Mouse (Mus musculus): ENCODE results near the gene Sptbn2. TPM values are rescaled to one million over a fixed set of nuclear protein-coding genes. Genes with fewer than 3 reads are reported as not detected.

Gene Sptbn2
- polyA plus RNA-seq, 2 experiments from 2014 or later = 0.13 to 0.18 TPM

- ATAC-seq = no peak
Observed at GRCm38 (mm10) chr19:4786313-4786712, 75.3 kb downstream of the Sptbn2 start.

DNA sequence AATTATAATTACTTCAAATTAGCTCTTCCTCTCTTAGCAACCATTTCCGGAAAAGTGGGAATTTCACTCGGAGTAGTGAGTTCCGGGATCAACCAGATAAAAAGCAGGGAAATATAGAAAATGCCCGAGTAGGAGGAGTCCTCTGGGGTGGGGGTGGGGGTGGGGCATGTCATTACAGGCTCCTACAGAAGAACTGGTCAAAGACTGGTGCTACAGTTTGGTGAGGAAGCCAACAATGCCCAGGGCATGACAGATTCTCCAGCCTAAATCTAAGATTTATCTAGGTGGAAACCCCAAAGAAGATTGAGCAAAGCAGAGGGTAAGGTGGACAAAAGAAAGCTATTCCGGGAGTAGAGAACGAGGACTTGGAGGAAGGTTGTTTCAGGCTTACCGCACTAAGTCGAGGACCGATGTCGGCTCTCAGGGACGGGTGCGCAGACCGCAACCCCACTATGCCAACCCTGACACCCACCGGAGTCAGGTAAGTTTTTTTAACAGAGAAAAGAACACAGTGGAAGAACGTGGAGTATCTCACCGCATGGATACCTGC, 82.4 kb downstream of the Sptbn2 start:
- no peak for ATAC-seq

DNA sequence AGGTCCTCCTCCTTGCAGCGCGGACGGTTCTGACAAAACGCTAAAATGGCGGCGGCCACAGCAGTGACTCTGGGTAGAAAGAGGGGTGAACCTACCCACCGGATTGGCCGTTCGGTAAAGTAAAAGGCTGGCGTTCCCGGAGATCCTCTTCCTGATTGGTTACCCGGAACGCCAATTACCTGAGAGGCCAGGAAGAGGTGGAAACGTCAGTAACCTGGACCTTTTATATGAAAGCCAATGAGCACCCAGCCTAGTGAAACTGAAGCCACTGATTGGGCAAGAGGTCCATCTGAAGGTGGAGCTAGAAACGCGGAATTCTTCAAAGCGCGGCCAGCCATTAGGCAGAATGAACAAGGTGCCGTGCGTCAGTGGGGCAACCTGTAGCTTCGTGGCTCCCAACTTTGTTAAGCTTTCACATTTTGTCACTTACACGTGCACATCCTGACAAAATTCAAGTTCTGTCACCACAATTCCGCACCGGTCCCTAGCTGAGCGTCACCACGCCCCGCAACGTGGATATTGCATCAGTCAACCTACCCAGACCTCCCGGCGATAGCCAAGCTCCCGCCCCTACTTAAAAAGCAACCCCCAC, 83.0 kb downstream of the Sptbn2 start, which contains the start of gene Rbm4:
Gene Rbm4 (minus strand): TSS at position 71 of the 592 bp plus-strand sequence.
- peak; percentile 98 for ATAC-seq

DNA sequence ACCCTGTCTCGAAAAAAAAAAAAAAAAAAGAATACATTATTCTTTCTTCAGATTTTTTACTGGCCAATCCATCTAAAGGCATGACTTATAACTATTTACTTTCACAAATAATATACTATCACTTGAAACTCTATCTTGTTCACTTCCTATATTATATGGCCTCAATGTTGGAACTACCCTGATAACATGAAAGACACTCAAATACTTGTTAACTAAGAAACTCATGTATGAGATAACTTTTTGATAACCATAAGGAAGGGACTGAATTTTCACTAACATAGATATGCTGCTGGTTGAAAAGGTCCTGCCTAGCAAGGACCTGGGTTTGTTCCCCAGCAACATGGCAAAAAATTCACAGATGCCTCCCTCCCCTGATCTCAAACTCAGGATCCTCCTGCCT, 85.0 kb downstream of the Sptbn2 start:
- ATAC-seq = no peak

DNA sequence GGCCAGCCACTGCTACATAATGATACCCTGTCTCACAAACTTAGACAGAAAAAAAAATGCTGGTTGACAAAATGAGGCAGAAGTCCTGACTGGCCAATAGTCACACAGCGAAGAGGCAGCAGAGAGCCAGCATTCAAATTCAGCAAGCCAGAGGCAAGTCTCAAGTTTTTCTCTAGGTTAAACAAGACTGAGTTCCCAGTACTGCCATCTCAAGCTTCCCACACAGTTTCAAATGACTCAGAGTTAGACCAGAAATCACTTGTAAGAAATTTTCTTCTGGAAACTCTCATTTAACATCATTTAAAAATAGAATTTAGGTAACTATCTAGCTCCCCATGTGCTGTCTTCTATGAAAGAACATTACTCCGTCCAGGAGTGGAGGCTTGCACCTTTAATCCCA, 86.9 kb downstream of the Sptbn2 start:
- no peak for ATAC-seq

DNA sequence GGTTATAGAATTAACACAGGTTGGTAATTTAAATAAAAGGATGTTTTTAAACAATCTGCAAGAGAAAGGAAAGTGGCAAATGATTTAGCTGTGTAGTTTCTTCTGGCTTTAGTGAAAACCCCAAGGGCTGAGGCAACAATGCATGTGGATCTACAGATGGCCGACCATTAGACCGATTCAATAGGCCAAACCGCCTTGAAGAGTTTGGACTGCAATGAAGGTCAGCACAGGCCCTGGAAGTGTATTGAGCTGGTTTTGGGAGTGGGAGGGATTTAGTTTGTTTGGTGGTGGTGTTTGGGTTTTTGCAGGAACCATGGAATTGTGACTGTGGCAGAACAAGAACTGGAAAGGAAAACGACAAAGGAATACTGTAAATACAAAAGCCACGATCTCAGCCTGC, 88.1 kb downstream of the Sptbn2 start:
- no peak for ATAC-seq

Other genes starting within 250 kb of the Sptbn2 start
- not detected for gene Syt12, start 233.7 kb upstream of the Sptbn2 start, polyA plus RNA-seq (2017; shearing (Covaris generic))
- gene 2010003K11Rik, start 212.6 kb upstream of the Sptbn2 start, polyA plus RNA-seq (2017; shearing (Covaris generic)) = not detected
- 1 to 10 TPM in 1 of 2 experiments, under 1 TPM in 1; 0.73 to 3.6 TPM for gene Pcx, start 200.7 kb upstream of the Sptbn2 start, polyA plus RNA-seq (2017; shearing (Covaris generic))
- not detected for gene Lrfn4, start 95.5 kb upstream of the Sptbn2 start, polyA plus RNA-seq (2017; shearing (Covaris generic))
- 10 to 100 TPM; 45.3 to 50.7 TPM for gene Rce1, start 85.5 kb upstream of the Sptbn2 start, polyA plus RNA-seq (2017; shearing (Covaris generic))
- gene Gm960, start 12.5 kb upstream of the Sptbn2 start, polyA plus RNA-seq (2017; shearing (Covaris generic)) = not detected
- gene Rbm4b, start 45.3 kb downstream of the Sptbn2 start, polyA plus RNA-seq (2017; shearing (Covaris generic)) = 100 to 1,000 TPM; 105 to 151 TPM
- gene Rbm4, start 82.7 kb downstream of the Sptbn2 start, polyA plus RNA-seq (2017; shearing (Covaris generic)) = 10 to 100 TPM; 27.9 to 49.0 TPM
- gene Gm21992, start 100.4 kb downstream of the Sptbn2 start, polyA plus RNA-seq (2017; shearing (Covaris generic)) = 10 to 100 TPM; 29.3 to 43.9 TPM
- gene Rbm14, start 100.5 kb downstream of the Sptbn2 start, polyA plus RNA-seq (2017; shearing (Covaris generic)) = 10 to 100 TPM; 22.1 to 53.5 TPM
- 100 to 1,000 TPM; 137 to 175 TPM for gene Ccs, start 128.2 kb downstream of the Sptbn2 start, polyA plus RNA-seq (2017; shearing (Covaris generic))
- not detected for gene Ccdc87, start 128.2 kb downstream of the Sptbn2 start, polyA plus RNA-seq (2017; shearing (Covaris generic))
- 1 to 10 TPM; 2.0 to 4.8 TPM for gene Ctsf, start 144.0 kb downstream of the Sptbn2 start, polyA plus RNA-seq (2017; shearing (Covaris generic))
- not detected for gene Actn3, start 166.7 kb downstream of the Sptbn2 start, polyA plus RNA-seq (2017; shearing (Covaris generic))
- 1 to 10 TPM; 3.7 to 6.2 TPM for gene Zdhhc24, start 167.5 kb downstream of the Sptbn2 start, polyA plus RNA-seq (2017; shearing (Covaris generic))
- 1 to 10 TPM in 1 of 2 experiments, under 1 TPM in 1; 0.38 to 1.7 TPM for gene Bbs1, start 195.5 kb downstream of the Sptbn2 start, polyA plus RNA-seq (2017; shearing (Covaris generic))
- 10 to 100 TPM; 39.4 to 67.8 TPM for gene Dpp3, start 217.1 kb downstream of the Sptbn2 start, polyA plus RNA-seq (2017; shearing (Covaris generic))
- under 1 TPM in 1 of 2 experiments, not detected in 1; 0.33 TPM for gene Peli3, start 232.0 kb downstream of the Sptbn2 start, polyA plus RNA-seq (2017; shearing (Covaris generic))